Mouse (Mus musculus): ENCODE measurements around the gene Wdr62.
A peak's percentile ranks its signal among the peaks of the same experiment; 100 is the strongest.
"Not testable (repeated sequence)": the region's sequence is repeated elsewhere in the genome, so short reads cannot be mapped to it uniquely, and the experiment has no call there.

Wdr62 gene

DNA sequence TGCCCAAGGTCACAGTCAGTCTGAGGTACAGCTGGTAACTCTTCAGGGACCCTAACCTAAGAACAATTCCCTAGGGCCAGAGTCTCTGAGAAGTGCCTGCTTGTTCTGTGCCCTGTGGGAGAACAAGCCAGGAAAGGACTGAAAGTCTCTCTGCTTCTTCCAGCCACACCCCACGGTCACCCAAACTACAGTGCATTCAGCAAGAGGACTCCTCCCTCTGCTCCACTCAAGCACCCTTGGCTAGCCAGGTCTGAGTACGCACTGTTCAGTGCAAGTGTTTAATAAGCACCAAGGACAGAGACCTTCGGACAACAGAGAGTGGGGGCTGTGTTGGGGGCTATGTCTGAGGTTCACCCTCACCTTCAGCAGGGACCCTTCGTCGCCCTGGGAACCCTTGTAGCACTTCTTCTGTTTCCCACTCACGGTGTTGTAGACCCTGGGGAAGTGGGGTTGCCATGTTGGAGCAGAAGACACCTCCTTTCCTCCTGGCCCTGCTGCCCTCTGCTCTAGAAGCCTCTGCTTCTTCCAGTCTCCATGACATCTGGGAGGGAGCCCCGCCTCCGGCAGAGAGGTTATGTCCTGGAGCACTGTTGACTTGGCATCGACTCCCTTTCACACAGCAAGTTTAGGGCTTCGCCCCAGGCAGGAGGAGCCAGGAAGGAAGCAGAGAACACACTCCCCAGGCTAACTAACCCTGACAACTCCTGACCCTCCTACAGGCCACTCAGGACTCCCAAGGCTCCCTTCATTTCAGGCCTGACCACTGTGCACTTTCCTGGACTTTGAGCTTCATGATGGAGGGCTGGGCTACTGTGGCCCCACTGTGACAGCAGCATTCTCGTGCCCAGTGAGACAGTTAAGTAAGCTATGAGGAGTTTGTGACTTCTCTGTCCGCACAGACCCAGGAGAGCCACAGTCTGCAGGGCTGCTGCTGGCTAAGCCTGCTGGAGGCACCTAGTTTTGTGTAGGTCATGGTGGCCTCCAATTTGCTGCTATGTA lies 28.0 kb downstream of the Wdr62 start:
- DNase-seq: no peak

DNA sequence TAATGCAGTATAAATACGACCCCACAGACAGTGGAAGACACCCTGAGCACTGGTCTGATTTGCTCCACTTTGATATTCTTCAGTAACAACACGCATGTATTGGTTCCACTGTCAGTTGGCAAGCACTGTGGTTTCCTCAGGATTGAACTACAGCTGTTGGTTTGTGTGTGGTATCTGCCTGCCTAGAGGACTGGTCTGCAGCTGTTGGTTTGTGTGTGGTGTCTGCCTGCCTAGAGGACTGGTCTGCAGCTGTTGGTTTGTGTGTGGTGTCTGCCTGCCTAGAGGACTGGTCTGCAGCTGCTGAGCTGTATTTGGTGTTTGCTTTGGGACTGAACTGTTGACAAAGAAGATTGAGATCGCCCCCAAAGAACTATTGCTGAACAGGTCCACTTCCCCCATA lies 42.8 kb downstream of the Wdr62 start:
- not testable (repeated sequence) for DNase-seq

DNA sequence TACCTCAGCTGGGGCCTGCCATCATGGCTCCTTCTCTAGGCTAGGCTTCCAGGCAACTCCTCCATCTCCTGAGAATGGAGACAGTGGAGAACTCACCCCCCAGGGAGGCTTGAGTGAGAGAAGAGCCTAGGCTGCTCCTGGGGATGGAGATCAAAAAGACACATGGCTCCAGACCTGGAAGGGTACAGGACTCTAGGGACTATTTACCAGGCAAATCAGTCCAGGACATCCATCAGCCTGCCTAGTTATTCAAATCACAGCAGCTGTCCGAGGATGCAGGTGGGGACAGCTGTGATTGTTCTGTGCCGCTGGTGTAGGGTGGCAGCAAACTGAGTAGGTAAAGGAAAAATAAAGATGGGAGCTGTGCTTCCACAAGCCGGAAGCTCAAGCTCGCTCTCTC lies 44.6 kb downstream of the Wdr62 start, which contains the start of gene Ovol3:
Gene Ovol3 (minus strand): TSS at position 101 of the 400 bp plus-strand sequence.
- no peak for DNase-seq

DNA sequence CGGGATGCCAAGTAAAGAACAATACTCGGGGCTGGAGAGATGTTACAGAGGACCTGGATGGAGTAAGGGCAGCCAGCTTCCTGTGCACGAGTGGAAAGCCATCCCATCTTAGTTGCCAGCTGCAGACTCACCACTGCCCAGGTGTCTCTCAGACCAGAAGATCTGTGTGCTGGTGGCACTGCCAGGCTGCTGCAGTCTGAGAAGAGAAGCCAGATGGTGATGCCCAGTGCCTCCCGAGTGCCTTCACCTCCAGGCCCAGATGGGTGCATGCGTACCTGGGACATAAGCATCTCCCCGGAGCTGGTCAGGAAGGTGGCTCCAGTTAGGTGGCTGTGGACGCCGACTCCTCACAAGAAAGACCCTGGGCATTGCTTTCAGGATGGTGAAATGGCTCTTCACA lies 45.1 kb downstream of the Wdr62 start:
- no peak for DNase-seq

DNA sequence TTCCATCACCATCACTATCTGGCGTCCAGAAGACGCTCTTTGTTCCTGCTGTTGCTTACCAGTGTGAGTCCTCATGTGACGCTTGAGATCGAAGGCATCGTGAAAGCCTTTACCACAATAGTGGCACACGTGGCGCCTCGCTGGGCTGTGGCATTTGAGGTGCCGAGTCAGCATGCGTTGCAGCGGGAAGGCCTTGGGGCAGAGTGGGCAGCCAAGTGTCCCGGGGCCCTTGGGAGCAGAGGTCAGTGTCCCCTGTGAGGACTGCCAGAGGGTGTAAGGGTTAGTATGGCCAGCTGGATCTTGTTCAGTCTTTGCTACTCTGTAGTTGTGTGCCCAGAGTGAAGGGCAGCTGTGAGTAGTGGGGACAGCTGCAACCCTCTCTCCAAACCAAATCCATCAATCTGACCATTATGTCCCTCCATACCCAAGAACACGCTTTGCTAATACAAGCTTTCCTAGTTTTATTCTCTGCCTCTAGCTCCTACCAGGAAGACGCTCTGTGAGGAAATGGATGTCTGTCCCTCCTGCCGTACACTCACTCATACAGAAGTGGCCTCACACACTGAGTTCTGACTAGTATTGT lies 45.9 kb downstream of the Wdr62 start:
- no peak for DNase-seq

DNA sequence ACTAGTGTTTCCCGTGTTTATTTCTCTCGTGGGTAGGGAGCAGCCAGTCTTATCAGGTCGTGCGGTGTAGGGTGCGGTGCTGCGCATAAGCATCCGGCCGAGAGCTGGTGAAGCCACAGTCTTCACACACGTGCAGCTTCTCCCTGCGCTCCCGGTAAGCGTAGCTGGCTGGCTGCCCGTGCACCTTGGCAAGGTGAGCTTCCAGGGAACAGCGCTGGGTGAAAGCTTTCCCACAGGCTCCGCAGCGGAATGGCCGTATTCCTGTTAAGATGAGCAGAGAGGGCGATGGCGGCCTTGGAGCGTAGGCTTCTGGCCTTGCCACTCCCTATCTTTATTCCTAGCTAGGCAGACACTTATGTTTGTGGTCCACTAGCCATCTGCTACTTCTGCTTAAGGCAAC lies 46.8 kb downstream of the Wdr62 start:
- DNase-seq: peak; percentile 74

DNA sequence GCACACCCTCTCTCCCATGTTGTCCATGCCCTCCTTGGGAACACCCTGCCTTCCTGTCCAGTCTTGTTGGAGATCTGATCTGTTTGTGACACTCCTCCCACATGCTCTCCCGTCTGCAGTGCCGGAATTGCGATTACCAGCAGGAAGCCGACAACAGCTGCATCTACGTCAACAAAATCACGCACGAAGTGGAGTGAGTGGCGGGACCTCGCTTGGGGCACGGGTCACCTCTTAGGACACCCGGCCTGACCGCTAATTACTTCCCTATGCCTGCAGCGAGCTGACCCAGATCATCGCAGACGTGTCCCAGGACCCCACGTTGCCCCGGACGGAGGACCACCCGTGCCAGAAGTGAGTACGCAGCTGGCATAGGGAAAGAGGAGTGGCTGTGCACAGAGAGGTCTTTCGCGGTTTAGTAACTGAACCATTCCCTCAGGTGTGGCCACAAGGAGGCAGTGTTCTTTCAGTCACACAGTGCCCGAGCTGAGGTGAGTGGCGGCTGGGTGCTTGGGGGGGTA lies 47.5 kb downstream of the Wdr62 start:
- peak; percentile 80 for DNase-seq

DNA sequence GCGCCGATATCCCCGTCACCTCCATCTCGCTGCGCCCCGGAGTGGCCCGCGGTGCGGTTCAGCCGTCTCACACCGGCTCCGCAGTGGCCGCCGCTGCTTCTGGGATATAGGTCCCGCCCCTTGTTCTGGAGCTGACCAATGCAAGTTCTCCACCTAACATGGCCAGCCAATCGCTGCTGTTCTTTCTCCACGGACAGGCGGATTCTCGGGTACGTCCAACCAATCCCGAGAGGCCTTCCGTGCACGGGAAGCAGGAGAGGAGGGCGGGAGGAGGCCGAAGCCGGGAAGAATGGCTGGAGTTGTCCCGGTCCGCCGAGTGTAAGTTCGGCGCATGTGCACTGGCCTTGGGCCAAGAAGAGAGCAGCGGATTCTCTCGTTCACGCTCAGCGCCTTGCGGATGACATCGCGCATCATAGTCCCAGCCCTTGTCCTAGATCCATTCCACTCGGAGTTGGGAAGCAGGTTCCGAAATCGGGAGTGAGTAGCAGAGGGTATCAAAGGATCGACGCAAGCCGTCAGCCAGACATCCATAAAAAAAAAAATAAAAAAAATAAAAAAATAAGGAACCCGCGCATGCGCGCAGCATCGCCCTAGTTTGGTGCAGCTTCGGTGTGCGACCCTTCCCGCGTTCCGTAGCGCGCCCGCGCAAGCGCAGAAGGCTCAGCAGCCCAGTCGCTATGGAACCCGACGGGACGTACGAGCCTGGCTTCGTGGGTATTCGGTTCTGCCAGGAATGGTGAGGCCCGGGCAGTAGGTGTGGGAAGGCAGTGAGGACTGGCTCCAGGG lies 48.4 kb downstream of the Wdr62 start, which contains the start of the genes Polr2i and Tbcb:
Gene Polr2i (plus strand): TSS at position 280 of the 786 bp plus-strand sequence.
Gene Tbcb (minus strand): TSS at position 604 of the 786 bp plus-strand sequence.
- peak; percentile 100 for DNase-seq

DNA sequence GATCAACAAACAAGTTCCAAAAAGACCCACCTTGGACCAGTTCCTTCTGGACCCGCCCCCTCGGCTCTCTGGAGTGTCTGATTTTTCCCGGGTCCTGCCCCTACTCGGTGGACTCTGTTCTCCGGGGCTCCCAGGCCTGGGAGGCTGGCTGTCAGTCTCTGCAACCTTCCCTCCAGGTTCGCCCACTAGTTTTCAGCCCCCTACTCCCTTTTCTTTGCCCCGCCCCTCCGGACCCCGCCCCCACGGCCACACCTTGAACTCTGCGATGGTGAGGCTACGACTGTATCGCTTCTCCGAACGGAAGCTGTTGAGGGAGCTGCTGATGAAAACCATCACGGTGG lies 48.9 kb downstream of the Wdr62 start:
- DNase-seq: no peak

DNA sequence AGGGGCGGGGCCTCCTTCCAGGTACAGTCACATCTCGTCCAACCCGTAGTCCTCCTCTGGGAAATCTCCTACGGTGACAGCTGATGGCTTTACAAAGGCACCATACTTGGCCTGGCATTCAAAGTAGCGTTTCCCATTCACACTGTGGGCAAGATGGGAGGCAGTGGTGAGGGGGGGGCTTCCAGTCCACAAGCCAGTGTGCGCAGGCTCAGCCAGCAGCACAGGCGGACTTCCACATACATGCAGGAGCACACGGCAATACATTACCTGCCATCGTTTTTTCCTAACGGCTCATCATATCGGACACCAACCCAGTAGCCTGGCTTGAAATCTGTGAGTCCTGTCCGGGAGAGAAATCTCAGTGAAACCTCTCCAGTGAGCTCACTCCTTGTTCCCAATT lies 56.0 kb downstream of the Wdr62 start:
- no peak for DNase-seq

DNA sequence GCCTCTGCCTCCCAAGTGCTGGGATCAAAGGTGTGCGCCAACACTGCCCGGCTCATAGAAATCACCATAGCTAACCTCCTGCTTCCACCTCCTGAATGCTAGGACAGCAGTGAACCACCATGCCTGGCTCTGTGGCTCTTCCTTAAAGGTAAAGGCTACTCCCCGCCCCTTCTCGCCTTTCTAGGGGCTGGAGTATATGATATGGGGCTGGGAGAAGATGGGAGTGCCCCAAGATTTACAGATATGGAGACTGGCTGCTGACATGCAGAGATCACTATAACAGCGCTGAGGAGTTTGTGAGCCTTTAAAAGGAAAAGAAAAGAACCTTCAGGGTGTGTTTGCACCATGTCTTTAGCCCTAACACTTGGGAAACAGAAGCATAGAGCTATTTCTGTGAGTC lies 58.0 kb downstream of the Wdr62 start:
- DNase-seq: no peak

DNA sequence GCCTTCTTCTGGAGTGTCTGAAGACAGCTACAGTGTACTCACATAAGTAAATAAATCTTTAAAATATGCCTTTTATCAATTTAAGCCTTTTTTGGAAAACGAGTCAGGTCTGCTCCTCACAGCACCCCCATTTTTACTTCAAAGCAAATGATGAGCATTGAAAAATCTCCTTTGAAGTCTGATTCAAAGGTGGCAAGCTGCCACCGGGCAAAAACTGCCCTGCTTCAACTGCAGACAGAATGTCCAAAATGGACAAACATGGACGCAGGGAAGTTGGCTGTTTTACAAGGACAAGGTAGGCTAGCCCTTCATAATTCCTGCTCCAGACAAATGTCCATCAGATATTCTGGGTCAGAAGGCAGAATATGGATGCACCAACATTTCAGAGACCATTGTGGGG lies 58.8 kb downstream of the Wdr62 start:
- no peak for DNase-seq

DNA sequence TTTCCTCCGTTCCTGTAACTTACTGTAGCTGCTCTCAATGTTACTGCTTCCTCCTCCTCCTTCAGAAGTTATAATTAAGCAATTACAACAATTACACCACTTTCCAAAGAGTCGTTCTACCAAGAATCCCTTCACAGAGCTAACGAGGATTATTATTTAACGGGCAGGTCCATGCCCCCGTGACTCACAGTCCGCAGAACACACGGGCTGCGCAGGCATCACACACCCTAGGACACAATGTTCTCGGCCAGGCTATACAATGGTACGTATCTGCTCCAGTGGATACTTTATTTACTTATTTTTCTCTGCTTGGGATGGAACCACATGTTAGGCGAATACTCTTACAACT lies 60.2 kb downstream of the Wdr62 start:
- DNase-seq: no peak

DNA sequence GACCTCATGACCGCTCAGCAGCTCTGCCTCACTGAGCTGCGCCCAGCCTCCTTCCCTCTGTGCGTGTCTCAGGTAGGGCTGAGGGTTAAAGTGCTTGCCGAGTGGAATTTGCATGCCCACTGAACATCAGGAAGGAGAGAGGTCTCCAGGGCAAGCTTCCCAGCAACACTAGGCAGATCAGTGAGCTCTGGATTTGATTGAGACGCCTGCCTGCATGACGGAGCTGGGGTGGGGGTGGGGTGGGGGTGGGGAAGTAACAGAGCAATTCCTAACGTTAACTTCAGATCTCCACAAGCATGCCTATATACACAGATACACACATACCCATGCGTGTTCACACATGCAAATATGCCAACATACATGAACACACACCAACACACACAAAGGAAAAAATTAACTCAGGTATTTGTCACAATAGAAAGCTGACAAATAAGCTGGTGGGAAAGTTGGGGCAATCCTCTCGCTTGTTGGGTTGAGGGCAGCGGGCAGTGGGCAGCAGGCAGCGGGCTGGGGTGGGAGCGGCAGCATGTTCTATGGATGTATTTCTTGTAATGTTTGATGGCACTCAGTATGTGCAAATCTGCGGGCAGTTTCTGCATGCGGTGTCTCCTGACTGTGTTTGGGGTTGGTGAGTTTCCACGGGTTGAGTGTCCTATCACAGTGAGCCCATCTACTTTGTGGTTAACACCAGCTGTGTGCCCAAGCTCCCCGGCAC lies 60.8 kb downstream of the Wdr62 start:
- no peak for DNase-seq

DNA sequence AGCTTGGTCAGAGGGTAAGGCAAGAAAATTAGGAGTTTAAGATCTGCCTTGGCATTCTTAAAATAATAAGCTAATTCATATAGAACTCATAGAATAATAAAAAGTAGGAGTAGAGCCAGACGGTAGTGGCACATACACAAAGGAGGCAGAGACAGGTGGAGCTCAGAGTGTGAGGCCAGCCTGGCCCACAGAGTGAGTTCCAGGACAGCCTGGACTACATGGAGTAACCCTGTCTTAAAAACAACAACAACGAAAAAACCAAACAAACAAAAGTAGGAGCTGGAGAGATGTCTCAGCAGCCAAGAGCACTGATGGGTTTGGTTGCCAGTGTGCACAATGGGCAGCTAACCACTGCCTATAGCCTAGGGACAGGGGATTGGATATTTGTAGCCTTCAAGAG lies 62.9 kb downstream of the Wdr62 start:
- no peak for DNase-seq

DNA sequence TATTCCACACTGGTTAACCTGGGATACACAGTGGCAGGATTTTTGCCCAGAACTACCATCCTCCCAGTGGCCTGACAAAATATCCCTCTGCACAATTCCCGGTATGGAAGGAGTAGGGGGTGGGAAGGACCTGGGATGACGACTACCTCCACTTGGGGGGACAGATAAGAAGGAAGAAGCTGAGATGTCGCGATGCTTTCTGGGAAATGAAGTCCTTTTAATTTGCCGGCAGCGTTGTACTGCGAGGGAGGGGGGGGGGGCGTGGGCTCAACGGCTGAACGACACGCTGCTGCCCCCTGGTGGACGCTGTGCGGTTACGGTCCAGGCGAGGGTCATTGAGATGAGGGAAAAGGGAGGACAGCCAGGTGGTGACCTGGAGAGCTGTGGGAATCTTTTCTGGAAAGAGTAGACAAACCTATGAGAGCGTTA lies 63.5 kb downstream of the Wdr62 start:
- DNase-seq: peak; percentile 83

DNA sequence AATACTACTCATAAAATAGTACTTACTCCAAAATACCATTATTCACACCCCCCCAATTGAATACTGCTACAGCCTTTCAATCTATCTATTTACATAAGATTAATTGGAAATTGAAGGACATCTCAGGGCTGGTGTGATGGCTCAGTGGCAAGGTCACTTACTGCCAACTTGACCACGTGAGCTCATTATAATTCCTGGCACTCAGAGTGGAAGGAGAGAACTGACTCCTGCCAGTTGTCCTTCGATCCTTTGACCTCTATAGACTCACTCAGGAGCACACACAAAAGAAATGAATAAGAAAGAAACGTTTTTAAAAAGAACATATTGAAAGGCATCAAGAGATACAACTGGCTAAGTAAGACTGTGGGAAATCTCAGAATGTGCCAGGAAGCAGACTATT lies 64.3 kb downstream of the Wdr62 start:
- DNase-seq: no peak

DNA sequence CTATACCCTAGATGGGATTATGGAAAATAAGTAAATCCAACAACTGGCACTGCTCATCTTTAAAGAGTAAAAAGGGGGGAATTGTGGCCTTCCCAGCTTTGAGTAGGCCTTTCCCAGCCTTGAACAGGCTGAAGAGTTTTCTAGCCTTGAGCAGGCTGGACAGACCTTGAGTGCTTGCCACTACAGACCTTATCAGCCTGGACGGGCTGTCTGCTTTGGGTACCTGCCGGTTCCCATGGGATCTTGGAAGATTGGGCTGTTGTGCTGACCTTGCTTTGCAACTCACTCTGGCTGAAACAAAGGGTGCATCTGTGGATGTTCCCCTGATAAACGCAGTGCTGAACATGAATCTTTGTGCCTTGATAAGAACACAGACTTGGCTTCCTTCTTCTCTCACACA lies 66.3 kb downstream of the Wdr62 start:
- no peak for DNase-seq

DNA sequence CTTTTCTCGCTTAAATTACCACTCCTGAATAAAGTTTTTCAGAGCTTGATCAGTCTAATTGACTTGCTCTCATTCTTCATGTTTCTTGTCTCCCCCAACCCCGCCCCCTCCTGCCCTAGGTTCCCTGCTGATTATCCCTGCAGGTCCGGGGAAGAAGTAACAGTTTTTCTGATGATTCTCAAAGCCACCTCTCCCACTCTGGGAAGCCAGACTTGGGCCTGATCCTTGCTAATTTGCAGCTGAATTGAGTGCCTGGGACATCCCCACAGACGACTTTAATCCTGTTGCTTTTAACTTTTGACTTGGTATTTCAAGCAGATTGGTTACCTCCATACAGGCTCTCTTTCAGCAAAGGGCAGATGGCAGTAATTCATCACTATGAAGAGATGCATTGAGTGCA lies 69.2 kb downstream of the Wdr62 start:
- no peak for DNase-seq

DNA sequence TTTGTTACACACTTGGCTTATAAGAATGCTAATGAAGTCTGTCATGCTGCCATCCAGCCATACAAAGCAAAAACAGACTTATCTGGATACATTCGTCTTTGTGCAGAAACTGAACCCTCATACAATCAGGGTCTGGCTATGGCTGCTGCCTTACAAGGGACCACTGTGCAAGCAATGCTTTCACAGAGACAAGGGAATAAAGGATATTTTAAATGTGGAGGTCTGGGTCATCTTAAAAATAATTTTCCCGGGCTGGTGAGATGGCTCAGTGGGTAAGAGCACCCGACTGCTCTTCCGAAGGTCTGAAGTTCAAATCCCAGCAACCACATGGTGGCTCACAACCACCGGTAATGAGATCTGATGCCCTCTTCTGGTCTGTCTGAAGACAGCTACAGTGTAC lies 73.9 kb downstream of the Wdr62 start:
- DNase-seq: not testable (repeated sequence)

DNA sequence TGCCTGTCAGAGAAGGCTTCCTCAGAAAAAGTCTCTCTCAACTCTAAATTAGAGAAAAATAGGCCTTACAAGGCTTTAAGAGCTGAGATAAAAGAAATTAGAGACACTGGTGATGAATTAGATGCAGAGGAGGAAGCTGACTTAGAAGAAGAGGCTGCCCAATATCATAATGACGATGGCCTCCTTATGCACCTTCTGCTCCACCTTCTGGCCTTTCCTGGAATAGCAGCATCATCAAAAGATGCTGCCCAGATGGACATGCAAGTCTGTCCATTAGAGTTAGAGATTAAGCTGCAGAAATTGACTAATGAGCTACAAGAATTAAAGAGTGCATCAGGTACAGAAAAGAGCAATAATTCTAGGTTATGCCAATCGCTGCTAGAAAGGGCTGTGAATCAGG lies 74.8 kb downstream of the Wdr62 start:
- DNase-seq: peak; percentile 78

DNA sequence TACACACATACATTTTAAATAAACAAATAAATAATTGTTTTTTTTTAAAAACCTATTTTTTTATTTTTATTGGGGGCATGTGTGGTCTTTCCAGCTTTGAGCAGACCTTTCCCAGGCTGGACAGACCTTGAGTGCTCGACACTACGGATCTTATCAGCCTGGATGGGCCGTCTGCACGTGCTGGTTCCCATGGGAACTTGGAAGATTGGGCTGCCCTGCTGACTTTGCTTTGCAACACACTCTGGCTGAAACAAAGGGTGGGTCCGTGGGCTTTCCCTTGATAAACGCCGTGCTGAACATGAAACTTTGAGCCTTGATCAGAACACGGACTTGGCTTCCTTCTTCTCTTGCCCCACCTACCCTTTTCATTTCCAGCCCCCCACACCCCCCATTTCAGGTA lies 75.8 kb downstream of the Wdr62 start:
- DNase-seq: no peak

Data from cerebellum, adult 9-11 months (tissue).